Mouse (Mus musculus): ENCODE results near the gene Syt12.

DNA sequence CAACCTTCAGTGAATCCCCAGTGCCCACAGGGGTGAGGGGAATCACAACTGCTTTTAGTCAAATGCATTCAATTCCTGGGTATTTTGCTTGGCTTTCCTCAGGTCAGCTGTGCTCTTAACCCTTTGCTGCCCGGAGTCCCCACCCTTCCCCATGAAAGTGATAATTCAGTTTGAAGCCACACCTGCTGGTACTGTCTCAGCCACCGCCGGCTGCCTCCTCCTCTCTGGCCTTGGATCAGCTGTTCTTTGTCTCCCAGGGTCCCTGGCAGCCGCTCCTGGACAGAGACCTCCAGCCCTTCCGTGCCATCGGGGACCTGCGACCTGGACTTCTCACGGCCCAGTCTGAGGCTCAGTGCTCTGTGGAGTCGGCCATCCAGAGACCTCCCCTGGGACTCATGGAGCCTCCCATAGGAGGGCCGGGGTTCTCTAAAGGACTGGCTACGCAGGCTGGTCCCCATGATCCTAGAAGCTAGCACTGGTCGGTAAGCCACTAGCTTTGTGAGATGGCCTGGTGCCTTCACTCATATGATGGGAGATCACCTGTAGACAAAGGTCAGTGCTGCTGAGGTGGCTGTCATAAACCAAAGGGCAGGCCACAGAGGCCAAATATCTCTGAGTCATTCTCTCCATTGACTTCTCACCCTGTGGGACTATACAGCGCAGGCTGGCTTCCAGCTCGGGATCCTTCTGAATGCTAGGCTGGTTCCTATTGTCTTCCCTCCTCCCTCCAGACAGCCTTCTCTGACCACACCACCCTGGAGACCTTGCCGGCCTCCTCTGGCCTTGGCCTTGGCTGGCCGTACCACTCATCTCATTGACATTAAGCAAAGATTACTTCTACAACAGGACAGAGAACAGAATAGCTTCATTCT is 21.1 kb upstream of the Syt12 start, which contains the start of gene 2010003K11Rik:
- TF ChIP-seq POLR2A (IDR thresholded peaks at IDR 0.05; ENCODE audit: insufficient read depth, low read length), result no peak
- no peak for TF ChIP-seq CTCF (IDR thresholded peaks at IDR 0.05; ENCODE audit: low read depth, low read length)
- TF ChIP-seq EP300 (IDR thresholded peaks at IDR 0.05; ENCODE audit: insufficient read depth, low read depth, low read length), result no peak
